Mouse (Mus musculus): ENCODE results near the gene Ell.

DNA sequence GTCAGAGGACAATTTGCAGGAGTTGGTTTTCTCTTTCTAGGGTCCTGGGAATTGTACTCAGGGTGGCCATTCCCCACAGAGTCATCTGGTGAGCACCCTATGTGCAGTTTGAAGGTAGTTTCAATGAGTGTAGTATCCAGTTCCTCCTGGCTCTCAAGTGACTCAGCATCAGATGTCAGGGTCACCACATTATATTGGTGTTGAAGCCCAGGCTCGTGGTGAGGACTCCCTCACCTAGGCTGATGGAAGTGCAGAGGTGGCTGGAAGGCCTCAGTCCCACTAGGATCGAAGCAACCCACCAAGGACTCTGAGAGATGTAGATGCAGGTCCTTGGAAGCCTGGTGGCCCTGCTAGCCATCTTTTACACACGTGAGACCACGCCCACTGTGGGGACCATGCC is 7.2 kb downstream of the Ell start:
- TF ChIP-seq CTCF (IDR thresholded peaks at IDR 0.05; ENCODE audit: borderline replicate concordance, insufficient read depth, low read length) = no peak
- no peak for TF ChIP-seq POLR2A (IDR thresholded peaks at IDR 0.05; ENCODE audit: low read depth, low read length)

Data from embryonic fibroblast, embryonic 13.5 days (primary cell).